Comparison of ENCODE assay signal across 16 mouse cellular contexts in genomic region chr1:136541618-136542376, GRCm38 (mm10).
DNase-seq lines count a peak whose midpoint lies in the region; ATAC-seq lines count a peak whose summit lies in the region.
"Had no signal": no experiment of that assay in that cellular context is flagged by ENCODE, and none has a peak within 500 bp of the region (broad histone marks: within the 10 kb centered on the region; RNA-seq: fewer than 3 reads in every experiment).

No protein-coding gene starts in this region.

- no peak for DNase-seq in frontal cortex, postnatal 10 days (ENCODE audit: low spot score in 2 of 2)
- peak; percentile 51 for DNase-seq in MN1 (ENCODE audit: low spot score)
- no peak for DNase-seq in kidney, adult 18-20 months
- no peak for DNase-seq in urinary bladder, postnatal 36 days (ENCODE audit: low spot score in 2 of 2)
- DNase-seq in spleen, adult 18-20 months = no peak
- DNase-seq: adrenal gland, postnatal 10 days; gastrocnemius, postnatal 10 days; lung, postnatal 10 days; right cerebral cortex, postnatal 14 days; thymus, adult 18-20 months had no signal

- no peaks in the 10 kb centered on the region for H3K9me3 ChIP-seq in intestine, embryonic 15.5 days
- no peaks in the 10 kb centered on the region for H3K9me3 ChIP-seq in liver, embryonic 15.5 days (replicated peaks)
- H3K9me3 ChIP-seq: G1E had no signal

- WGBS in intestine, embryonic 15.5 days = 53% methylated on average over 12 of the region's 12 CpGs
- WGBS in liver, embryonic 15.5 days (ENCODE audit: insufficient replicate concordance) = 53% methylated on average over 12 of the region's 12 CpGs

- H3K4me3 ChIP-seq in intestine, embryonic 15.5 days (replicated peaks) = no peak overlapping the region
- H3K4me3 ChIP-seq in liver, embryonic 15.5 days (replicated peaks) = no peak overlapping the region
- H3K4me3 ChIP-seq: neural tube, embryonic 12.5 days had no signal

- H3K9ac ChIP-seq in intestine, embryonic 15.5 days = no peak overlapping the region
- no peak overlapping the region for H3K9ac ChIP-seq in liver, embryonic 15.5 days
- H3K9ac ChIP-seq: neural tube, embryonic 12.5 days had no signal

- H3K27ac ChIP-seq in intestine, embryonic 15.5 days = peak overlapping the region; percentile 77
- peak overlapping the region; percentile 51 for H3K27ac ChIP-seq in liver, embryonic 15.5 days (replicated peaks)
- H3K27ac ChIP-seq: neural tube, embryonic 12.5 days had no signal

- peak; percentile 35; the same call in 1 of the 2 replicates for ATAC-seq in frontal cortex, adult (ENCODE audit: low TSS enrichment)
- ATAC-seq in intestine, embryonic 15.5 days = peak; percentile 54
- ATAC-seq in liver, embryonic 15.5 days (ENCODE audit: insufficient read depth) = peak; percentile 75
- ATAC-seq: forebrain, embryonic 16.5 days had no signal

- no peak overlapping the region for H3K4me2 ChIP-seq in intestine, embryonic 15.5 days (replicated peaks)
- H3K4me2 ChIP-seq in liver, embryonic 15.5 days = peak overlapping the region; percentile 15; the same call in 1 of the 2 replicates
- H3K4me2 ChIP-seq: neural tube, embryonic 12.5 days had no signal

- H3K27me3 ChIP-seq in intestine, embryonic 15.5 days (replicated peaks) = no peaks in the 10 kb centered on the region
- H3K27me3 ChIP-seq in liver, embryonic 15.5 days = no peaks in the 10 kb centered on the region
- H3K27me3 ChIP-seq: neural tube, embryonic 12.5 days had no signal

- H3K4me1 ChIP-seq in intestine, embryonic 15.5 days (replicated peaks) = peaks cover 13% of the 10 kb centered on the region
- H3K4me1 ChIP-seq in liver, embryonic 15.5 days (replicated peaks) = peaks cover 20% of the 10 kb centered on the region
- H3K4me1 ChIP-seq: neural tube, embryonic 12.5 days had no signal

- H3K36me3 ChIP-seq in intestine, embryonic 15.5 days = no peaks in the 10 kb centered on the region
- no peaks in the 10 kb centered on the region for H3K36me3 ChIP-seq in liver, embryonic 15.5 days (replicated peaks)
- H3K36me3 ChIP-seq: neural tube, embryonic 12.5 days had no signal
